Mouse (Mus musculus) CH12.LX (cell line): ENCODE data around the gene St7l. TPM values are rescaled to one million over a fixed set of nuclear protein-coding genes. Genes with fewer than 3 reads are reported as not detected.

Experiments
- DNase-seq: peaks from one replicate; pipeline ENCODE4 v3.0.0-alpha.2; 2013; ENCODE audit errors: extremely low read depth
- H3K27ac ChIP-seq: 2 replicates; pipeline ENCODE4 v1.5.1; 2012; ENCODE audit warnings: low read depth, mild to moderate bottlenecking, control low read depth, moderate library complexity; ENCODE audit not compliant: insufficient read depth
- H3K27me3 ChIP-seq: replicated peaks from 2 replicates; pipeline ENCODE3; 2012; ENCODE audit warnings: inconsistent platforms
- H3K36me3 ChIP-seq, 2 experiments: replicated peaks in 1 of 2; 2 replicates each; pipeline versions ENCODE3 to v1.6.1; 2012; ENCODE audit warnings: inconsistent platforms in 1 of 2, low read length in 1 of 2, mild to moderate bottlenecking in 1 of 2, mixed read lengths in 1 of 2, moderate library complexity in 1 of 2; ENCODE audit not compliant: control insufficient read depth in 1 of 2, insufficient read depth in 1 of 2
- H3K4me1 ChIP-seq, 2 experiments: 2 replicates each; pipeline ENCODE4 v1.6.1; 2012; ENCODE audit warnings: inconsistent platforms in 1 of 2, moderate library complexity in 1 of 2; ENCODE audit not compliant: insufficient read depth in 2 of 2, control insufficient read depth in 1 of 2
- H3K4me2 ChIP-seq: 2 replicates; pipeline ENCODE4 v1.6.1; 2012; ENCODE audit warnings: low read depth, mild to moderate bottlenecking, control low read depth; ENCODE audit not compliant: poor library complexity, insufficient read depth, severe bottlenecking
- H3K4me3 ChIP-seq, 3 experiments: fragments of 150-350 bp in 1 of 3; sonication (generic) in 1 of 3; replicated peaks in 1 of 3; 2 replicates each; pipeline versions ENCODE3 to v1.5.1; 2011 to 2012; ENCODE audit warnings: low read depth in 2 of 3, low read length in 2 of 3, mild to moderate bottlenecking in 2 of 3, moderate library complexity in 2 of 3, control low read depth in 1 of 3, improper control_type of control experiment in 1 of 3, inconsistent platforms in 1 of 3, mixed read lengths in 1 of 3; ENCODE audit not compliant: poor library complexity in 1 of 3
- H3K79me2 ChIP-seq: replicated peaks from 2 replicates; pipeline ENCODE4 v1.6.1; 2012; ENCODE audit warnings: mild to moderate bottlenecking, moderate library complexity; ENCODE audit not compliant: control insufficient read depth, poor library complexity, insufficient read depth, severe bottlenecking; ENCODE audit errors: extremely low read depth
- H3K9ac ChIP-seq: 2 replicates; pipeline ENCODE4 v1.6.1; 2012; ENCODE audit warnings: low read depth, mild to moderate bottlenecking, control low read depth, moderate library complexity; ENCODE audit not compliant: insufficient read depth
- H3K9me3 ChIP-seq: replicated peaks from 2 replicates; pipeline ENCODE3; 2012; ENCODE audit warnings: low read length, inconsistent platforms, mixed read lengths
- CHD1 ChIP-seq: IDR thresholded peaks from 2 replicates; pipeline ENCODE4 v1.6.1; 2012; ENCODE audit warnings: low read depth, low read length, improper control_type of control experiment, inconsistent platforms
- E2F4 ChIP-seq: IDR thresholded peaks from 2 replicates; pipeline ENCODE4 v1.6.1; 2011; ENCODE audit warnings: low read depth, low read length, improper control_type of control experiment; ENCODE audit not compliant: insufficient replicate concordance
- EP300 ChIP-seq: IDR thresholded peaks from 2 replicates; pipeline ENCODE4 v1.6.1; 2011; ENCODE audit warnings: low read length, improper control_type of control experiment
- ETS1 ChIP-seq: conservative IDR thresholded peaks from 2 replicates; pipeline ENCODE4 v1.6.1; 2012; ENCODE audit warnings: low read depth, mild to moderate bottlenecking, inconsistent platforms, low read length, improper control_type of control experiment, moderate library complexity
- GABPA ChIP-seq: IDR thresholded peaks from 2 replicates; pipeline ENCODE4 v1.6.1; 2012; ENCODE audit warnings: low read depth, low read length, improper control_type of control experiment, inconsistent platforms; ENCODE audit not compliant: insufficient replicate concordance
- IRF4 ChIP-seq: IDR thresholded peaks from 2 replicates; pipeline ENCODE4 v1.6.1; 2014; ENCODE audit warnings: low read depth, mild to moderate bottlenecking, inconsistent platforms, low read length, improper control_type of control experiment
- JUN ChIP-seq: IDR thresholded peaks from 2 replicates; pipeline ENCODE4 v1.6.1; 2011; ENCODE audit warnings: low read depth, mild to moderate bottlenecking, low read length, improper control_type of control experiment, moderate library complexity; ENCODE audit not compliant: insufficient read depth
- JUND ChIP-seq: conservative IDR thresholded peaks from 2 replicates; pipeline ENCODE4 v1.6.1; 2011; ENCODE audit warnings: low read depth, low read length, improper control_type of control experiment
- KAT2A ChIP-seq: IDR thresholded peaks from 2 replicates; pipeline ENCODE4 v1.6.1; 2012; ENCODE audit warnings: low read length, improper control_type of control experiment, inconsistent platforms; ENCODE audit not compliant: insufficient replicate concordance
- MAFK ChIP-seq: IDR thresholded peaks from 2 replicates; pipeline ENCODE4 v1.6.1; 2011; ENCODE audit warnings: low read length, improper control_type of control experiment; ENCODE audit not compliant: insufficient replicate concordance
- MAX ChIP-seq: IDR thresholded peaks from 2 replicates; pipeline ENCODE4 v1.6.1; 2011; ENCODE audit warnings: low read length, improper control_type of control experiment
- MAZ ChIP-seq: IDR thresholded peaks from 2 replicates; pipeline ENCODE4 v1.6.1; 2012; ENCODE audit warnings: low read depth, mild to moderate bottlenecking, inconsistent platforms, low read length, improper control_type of control experiment, moderate library complexity
- MEF2A ChIP-seq: IDR thresholded peaks from 2 replicates; pipeline ENCODE4 v1.6.1; 2014; ENCODE audit warnings: low read depth, mild to moderate bottlenecking, inconsistent platforms, low read length, improper control_type of control experiment, borderline replicate concordance
- MXI1 ChIP-seq: IDR thresholded peaks from 2 replicates; pipeline ENCODE4 v1.6.1; 2011; ENCODE audit warnings: mild to moderate bottlenecking, low read depth, low read length, improper control_type of control experiment
- NRF1 ChIP-seq: IDR thresholded peaks from 2 replicates; pipeline ENCODE4 v1.6.1; 2014; ENCODE audit warnings: low read depth, mild to moderate bottlenecking, inconsistent platforms, low read length, improper control_type of control experiment, moderate library complexity
- POLR2AphosphoS2 ChIP-seq: IDR thresholded peaks from 2 replicates; pipeline ENCODE4 v1.6.1; 2011; ENCODE audit warnings: low read depth, low read length, improper control_type of control experiment
- RAD21 ChIP-seq: IDR thresholded peaks from 2 replicates; pipeline ENCODE4 v1.6.1; 2011; ENCODE audit warnings: low read depth, mild to moderate bottlenecking, low read length, improper control_type of control experiment, moderate library complexity
- RCOR1 ChIP-seq: conservative IDR thresholded peaks from 2 replicates; pipeline ENCODE4 v1.6.1; 2012; ENCODE audit warnings: low read depth, mild to moderate bottlenecking, inconsistent platforms, low read length, improper control_type of control experiment
- SMC3 ChIP-seq: IDR thresholded peaks from 2 replicates; pipeline ENCODE4 v1.6.1; 2011; ENCODE audit warnings: low read depth, low read length, improper control_type of control experiment
- TBP ChIP-seq: conservative IDR thresholded peaks from 2 replicates; pipeline ENCODE4 v1.6.1; 2011; ENCODE audit warnings: low read depth, low read length, improper control_type of control experiment
- UBTF ChIP-seq: IDR thresholded peaks from 2 replicates; pipeline ENCODE4 v1.6.1; 2012; ENCODE audit warnings: low read depth, mild to moderate bottlenecking, inconsistent platforms, low read length, improper control_type of control experiment, moderate library complexity
- USF1 ChIP-seq: IDR thresholded peaks from 2 replicates; pipeline ENCODE4 v1.6.1; 2014; ENCODE audit warnings: low read depth, mild to moderate bottlenecking, inconsistent platforms, low read length, improper control_type of control experiment
- ZC3H11A ChIP-seq: IDR thresholded peaks from 2 replicates; pipeline ENCODE4 v1.6.1; 2012; ENCODE audit warnings: low read depth, mild to moderate bottlenecking, inconsistent platforms, low read length, improper control_type of control experiment
- ZKSCAN1 ChIP-seq: IDR thresholded peaks from 2 replicates; pipeline ENCODE4 v1.6.1; 2012; ENCODE audit warnings: low read depth, inconsistent platforms, low read length, improper control_type of control experiment, borderline replicate concordance
- ZMIZ1 ChIP-seq: IDR thresholded peaks from 2 replicates; pipeline ENCODE4 v1.6.1; 2012; ENCODE audit warnings: low read depth, mild to moderate bottlenecking, inconsistent platforms, low read length, improper control_type of control experiment
- dilution Hi-C: fragments of 300-500 bp; cut with MboI; formaldehyde crosslinking; loops from 2 replicates; pipeline ENCODE4 v1.14.3; 2020; ENCODE audit warnings: low sequenced_read_pairs; ENCODE audit not compliant: extremely low pct_unique_long_range_greater_than_20kb, extremely low pct_ligation_motif_present
- in situ Hi-C: fragments of 300-500 bp; cut with MboI; formaldehyde crosslinking; loops from 3 replicates; pipeline ENCODE4 v1.14.3; 2019; ENCODE audit warnings: low sequenced_read_pairs, low pct_ligation_motif_present, low pct_unique_long_range_greater_than_20kb, mixed read lengths
- polyA plus RNA-seq: library from polyadenylated mRNA; unstranded; fragments of >175 nt; gene quantifications from 2 replicates; pipeline ENCODE4 v1.2.1, GENCODE M21; 2012; ENCODE audit warnings: low read depth; ENCODE audit not compliant: insufficient read length
- total RNA-seq, 2 experiments: library from RNA; depleted of rRNA; stranded (reverse); fragments of 300-350 nt in 1 of 2; fragments of >200 nt in 1 of 2; gene quantifications; 2 replicates each; pipeline ENCODE4 v1.2.3; 2012 to 2014

St7l gene
- total and polyA plus RNA-seq, 3 experiments = 8.1 to 14.1 (median 10.4) TPM

- H3K27ac ChIP-seq = no peak overlapping the region
- dilution Hi-C loops (no loop called here), in situ Hi-C loops (no loop called here)
- no peak for TF ChIP-seq POLR2AphosphoS2
- TF ChIP-seq ETS1 = no peak
- no peak for TF ChIP-seq ZMIZ1
- no peak for TF ChIP-seq MAZ
- no peak for TF ChIP-seq MAX
- no peak for TF ChIP-seq E2F4
- no peak for TF ChIP-seq JUND
- TF ChIP-seq SMC3 = no peak
- no peak for TF ChIP-seq UBTF
- no peak for TF ChIP-seq EP300
- TF ChIP-seq JUN = no peak
- no peak for TF ChIP-seq NRF1
- H3K4me2 ChIP-seq = no peak overlapping the region
- H3K27me3 ChIP-seq = no peaks in the 10 kb centered on the region
- H3K9me3 ChIP-seq = no peaks in the 10 kb centered on the region
- H3K79me2 ChIP-seq = no peaks in the 10 kb centered on the region
- no peaks in the 10 kb centered on the region for H3K4me1 ChIP-seq
- H3K36me3 ChIP-seq = peaks cover 16 to 36% of the 10 kb centered on the region in 2 experiments
- H3K9ac ChIP-seq = no peak overlapping the region
- DNase-seq = no peak
- no peak overlapping the region for H3K4me3 ChIP-seq
Observed at GRCm38 (mm10) chr3:104901154-104901553, 37.3 kb downstream of the St7l start.

GRCm38 (mm10) chr3:104905389-104905788 is 41.6 kb downstream of the St7l start:
- H3K27ac ChIP-seq = no peak overlapping the region
- H3K36me3 ChIP-seq = peaks cover 3 to 17% of the 10 kb centered on the region in 2 experiments
- no peak for DNase-seq
- H3K9ac ChIP-seq = no peak overlapping the region
- in situ Hi-C loops = no loop called here
- no peaks in the 10 kb centered on the region for H3K9me3 ChIP-seq
- dilution Hi-C loops = no loop called here
- no peaks in the 10 kb centered on the region for H3K79me2 ChIP-seq
- H3K4me3 ChIP-seq = no peak overlapping the region
- H3K27me3 ChIP-seq = no peaks in the 10 kb centered on the region
- H3K4me2 ChIP-seq = no peak overlapping the region
- TF ChIP-seq CHD1 (no peak), TBP (no peak), UBTF (no peak), MAFK (no peak), ETS1 (no peak), ZMIZ1 (no peak), JUND (no peak), KAT2A (no peak), RAD21 (no peak), IRF4 (no peak), USF1 (no peak), ZC3H11A (no peak), MXI1 (no peak), MEF2A (no peak), RCOR1 (no peak), MAZ (no peak), ZKSCAN1 (no peak), GABPA (no peak), POLR2AphosphoS2 (no peak)
- H3K4me1 ChIP-seq = no peaks in the 10 kb centered on the region
